Mouse (Mus musculus) intestine, postnatal 0 days (tissue): ENCODE data around the gene Rtp3. TPM values are rescaled to one million over a fixed set of nuclear protein-coding genes. Genes with fewer than 3 reads are reported as not detected.

ENCODE experiments used
- ATAC-seq: fragments of 200-750 bp; cut with Nextera tagmentation; 2 replicates; pipeline ENCODE4 v1.8.0; 2017; ENCODE audit warnings: mild to moderate bottlenecking, moderate TSS enrichment, moderate library complexity
- H3K27ac ChIP-seq: fragments of 300-500 bp; sonication (generic); 2 replicates; pipeline ENCODE4 v1.5.1; 2014; ENCODE audit warnings: mild to moderate bottlenecking, low read depth, low read length, moderate library complexity
- H3K27me3 ChIP-seq: fragments of 300-500 bp; sonication (generic); replicated peaks from 2 replicates; pipeline ENCODE4 v1.6.1; 2014; ENCODE audit warnings: low read length, mixed read lengths; ENCODE audit not compliant: control insufficient read depth, insufficient read depth
- H3K36me3 ChIP-seq: fragments of 300-500 bp; sonication (generic); 2 replicates; pipeline ENCODE4 v1.6.1; 2014; ENCODE audit warnings: mild to moderate bottlenecking, moderate library complexity; ENCODE audit not compliant: control insufficient read depth, insufficient read depth
- H3K4me1 ChIP-seq: fragments of 300-500 bp; sonication (generic); replicated peaks from 2 replicates; pipeline ENCODE4 v1.6.1; 2014; ENCODE audit warnings: antibody characterized with exemption, low read length, mixed read lengths; ENCODE audit not compliant: control insufficient read depth, insufficient read depth
- H3K4me2 ChIP-seq: fragments of 300-500 bp; sonication (generic); replicated peaks from 2 replicates; pipeline ENCODE4 v1.6.1; 2014; ENCODE audit warnings: low read depth, mild to moderate bottlenecking, moderate library complexity
- H3K4me3 ChIP-seq: fragments of 300-500 bp; sonication (generic); 2 replicates; pipeline ENCODE4 v1.5.1; 2014; ENCODE audit warnings: low read depth, low read length
- H3K9ac ChIP-seq: fragments of 300-500 bp; sonication (generic); 2 replicates; pipeline ENCODE4 v1.6.1; 2014; ENCODE audit warnings: mild to moderate bottlenecking, low read depth, low read length
- H3K9me3 ChIP-seq: fragments of 300-500 bp; sonication (generic); 2 replicates; pipeline ENCODE4 v1.6.1; 2016; ENCODE audit warnings: mixed run types; ENCODE audit not compliant: control insufficient read depth
- CTCF ChIP-seq: sonication (generic); IDR thresholded peaks from 2 replicates; pipeline ENCODE4 v1.5.1; 2016; ENCODE audit warnings: low read depth, mild to moderate bottlenecking, control low read depth, antibody characterized with exemption, moderate library complexity
- WGBS: fragments of 180-500 bp; shearing (Covaris S2); extraction: QIAGEN DNeasy Blood & Tissue Kit; methylation state at CpG from one replicate; pipeline ENCODE4 v1.1.7; 2014; 5-methylcytosine and 5-hydroxymethylcytosine counted together
- polyA plus RNA-seq: library from polyadenylated mRNA; unstranded; fragments of >200 nt; fragmentation: Nextera tagmentation; extraction: Ambion mirVana; gene quantifications from 2 replicates; pipeline ENCODE4 v1.2.1, GENCODE M21; 2015

Rtp3 gene
- polyA plus RNA-seq, 1 experiment from 2014 or later = 0.17 TPM

DNA sequence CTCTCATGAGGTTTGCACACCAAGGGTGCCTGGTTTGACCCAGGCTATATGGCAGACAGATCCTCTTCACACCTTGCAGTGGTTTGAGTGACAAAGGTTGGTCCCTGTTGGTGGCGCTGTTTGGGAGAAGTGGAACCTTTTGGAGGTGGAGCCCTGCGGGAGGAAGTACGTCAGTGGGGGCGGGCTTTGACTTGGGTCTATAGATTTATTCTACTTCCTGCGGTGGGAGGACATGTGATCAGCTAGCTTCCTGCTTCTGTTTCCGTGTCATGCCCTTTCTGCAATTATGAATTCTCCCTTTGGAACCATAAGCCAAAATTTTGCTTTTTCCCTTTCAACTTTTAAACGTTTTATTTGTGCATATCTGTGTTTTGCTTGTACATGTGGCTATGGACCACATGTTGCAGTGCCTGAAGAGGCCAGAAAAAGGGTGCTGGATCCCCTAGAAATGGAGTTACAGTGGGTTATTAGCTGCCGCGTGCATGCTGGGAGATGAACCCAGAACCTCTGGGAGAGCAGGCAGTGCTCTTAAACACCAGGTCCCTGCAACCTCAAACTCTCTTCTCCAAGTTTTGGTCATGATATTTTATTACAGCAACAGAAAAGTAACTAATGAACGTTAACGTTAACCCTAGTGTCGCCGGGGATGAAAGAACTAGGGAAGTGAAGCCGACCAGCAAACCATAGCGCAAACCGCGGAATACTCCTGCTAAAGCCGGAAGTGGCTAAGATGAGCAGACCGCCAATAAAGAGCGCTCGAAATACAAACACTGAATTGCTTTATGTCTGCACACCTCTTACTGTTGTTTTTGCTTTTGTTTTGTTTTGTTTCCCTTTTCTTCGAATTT is 25.1 kb downstream of the Rtp3 start:
- no peaks in the 10 kb centered on the region for H3K27me3 ChIP-seq
- H3K36me3 ChIP-seq = no peaks in the 10 kb centered on the region
- H3K9me3 ChIP-seq = no peaks in the 10 kb centered on the region
- TF ChIP-seq CTCF = no peak
- no peaks in the 10 kb centered on the region for H3K4me1 ChIP-seq
- no peak overlapping the region for H3K4me3 ChIP-seq
- H3K4me2 ChIP-seq = no peak overlapping the region
- WGBS = 87% methylated on average over 22 of the region's 22 CpGs
- H3K27ac ChIP-seq = no peak overlapping the region
- ATAC-seq = no peak
- no peak overlapping the region for H3K9ac ChIP-seq

DNA sequence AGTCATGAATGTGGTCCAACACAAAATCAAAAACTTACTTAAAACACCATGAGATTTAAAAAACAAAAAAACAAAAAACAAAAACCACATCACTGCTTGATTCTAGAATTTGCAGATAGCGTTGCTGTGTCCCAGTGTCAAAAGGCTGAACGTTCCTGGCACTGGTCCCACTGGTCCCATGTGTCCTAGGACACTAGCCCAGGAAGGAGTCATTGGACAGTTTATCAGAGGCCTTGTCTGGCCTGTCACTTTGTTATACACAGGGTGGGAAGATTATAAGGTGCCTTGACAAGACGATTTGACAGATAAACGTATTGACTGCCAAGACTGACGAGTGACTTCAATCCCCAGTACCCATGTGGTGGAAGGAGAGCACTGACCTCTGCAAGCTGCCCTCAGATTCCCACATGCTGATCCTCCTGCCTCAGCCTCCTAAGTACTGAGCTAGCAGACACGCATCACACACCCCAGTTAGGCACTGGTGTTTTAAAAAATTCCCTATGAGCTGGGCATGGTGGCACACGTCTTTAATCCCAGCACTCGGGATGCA is 26.7 kb downstream of the Rtp3 start:
- 86% methylated on average over 8 of the region's 8 CpGs for WGBS
- no peaks in the 10 kb centered on the region for H3K27me3 ChIP-seq
- H3K4me3 ChIP-seq = no peak overlapping the region
- ATAC-seq = no peak
- no peaks in the 10 kb centered on the region for H3K9me3 ChIP-seq
- no peak for TF ChIP-seq CTCF
- no peak overlapping the region for H3K27ac ChIP-seq
- H3K4me2 ChIP-seq = no peak overlapping the region
- no peaks in the 10 kb centered on the region for H3K36me3 ChIP-seq
- H3K9ac ChIP-seq = no peak overlapping the region
- no peaks in the 10 kb centered on the region for H3K4me1 ChIP-seq

DNA sequence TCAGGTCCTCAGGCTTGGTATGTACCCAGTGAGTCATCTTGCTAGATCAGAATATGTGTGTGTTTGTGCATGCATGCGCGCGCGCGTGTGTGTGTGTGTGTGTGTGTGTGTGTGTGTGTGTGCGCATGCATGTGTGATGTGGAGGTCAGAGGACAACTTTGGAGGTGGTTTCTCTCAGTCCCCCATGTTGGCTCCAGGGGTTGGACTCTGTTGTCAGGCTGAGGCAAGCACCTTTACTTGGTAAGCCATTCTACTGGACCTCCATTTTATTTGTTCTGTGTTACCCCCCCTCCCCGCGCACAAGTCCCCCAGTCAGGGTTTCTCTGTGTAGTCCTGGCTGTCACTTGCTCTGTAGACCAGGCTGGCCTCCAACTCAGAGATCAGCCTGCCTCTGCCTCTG is 29.0 kb downstream of the Rtp3 start:
- ATAC-seq = no peak
- WGBS = 98% methylated on average over 8 of the region's 8 CpGs
- H3K27ac ChIP-seq = no peak overlapping the region
- H3K9ac ChIP-seq = no peak overlapping the region
- TF ChIP-seq CTCF = no peak
- no peaks in the 10 kb centered on the region for H3K9me3 ChIP-seq
- H3K4me1 ChIP-seq = no peaks in the 10 kb centered on the region
- no peaks in the 10 kb centered on the region for H3K36me3 ChIP-seq
- no peak overlapping the region for H3K4me2 ChIP-seq
- no peaks in the 10 kb centered on the region for H3K27me3 ChIP-seq
- H3K4me3 ChIP-seq = no peak overlapping the region

- H3K27ac ChIP-seq = no peak overlapping the region
- no peak for TF ChIP-seq CTCF
- WGBS = 77% methylated on average over 13 of the region's 13 CpGs
- 0 out of 2 replicates have a peak, but pooled peaks cover 1% of the 10 kb centered on the region for H3K27me3 ChIP-seq
- no peak overlapping the region for H3K4me3 ChIP-seq
- H3K36me3 ChIP-seq = no peaks in the 10 kb centered on the region
- no peaks in the 10 kb centered on the region for H3K4me1 ChIP-seq
- H3K4me2 ChIP-seq = no peak overlapping the region
- no peaks in the 10 kb centered on the region for H3K9me3 ChIP-seq
- H3K9ac ChIP-seq = no peak overlapping the region
- no peak for ATAC-seq
Measured at GRCm38 (mm10) chr9:110960230-110961149, 29.9 kb downstream of the Rtp3 start.

DNA sequence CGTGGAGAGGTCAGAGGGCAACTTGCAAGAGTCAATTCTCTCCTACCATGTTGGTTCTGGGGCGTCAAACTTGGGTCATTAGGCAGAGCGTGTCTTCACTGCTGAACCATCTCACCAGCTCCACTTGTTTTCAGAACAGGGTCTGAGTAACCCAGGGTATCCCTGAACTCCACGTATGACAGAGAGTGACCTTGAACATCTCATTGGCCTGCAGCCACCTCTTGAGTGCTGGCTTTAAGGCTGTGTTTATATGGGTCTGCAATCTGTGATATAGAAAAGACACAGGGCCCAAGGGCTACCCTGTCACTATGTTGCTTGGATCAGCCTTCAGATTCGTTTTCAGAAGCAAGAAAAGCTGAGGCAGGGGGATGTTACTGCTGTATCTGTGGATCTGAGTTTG is 30.7 kb downstream of the Rtp3 start:
- no peak overlapping the region for H3K4me2 ChIP-seq
- 74% methylated on average over 5 of the region's 5 CpGs for whole genome bisulfite sequencing
- TF ChIP-seq CTCF = no peak
- 0 out of 2 replicates have a peak, but pooled peaks cover 6% of the 10 kb centered on the region for H3K27me3 ChIP-seq
- no peaks in the 10 kb centered on the region for H3K9me3 ChIP-seq
- H3K36me3 ChIP-seq = no peaks in the 10 kb centered on the region
- no peak overlapping the region for H3K9ac ChIP-seq
- no peaks in the 10 kb centered on the region for H3K4me1 ChIP-seq
- H3K27ac ChIP-seq = no peak overlapping the region
- no peak overlapping the region for H3K4me3 ChIP-seq
- ATAC-seq = no peak

DNA sequence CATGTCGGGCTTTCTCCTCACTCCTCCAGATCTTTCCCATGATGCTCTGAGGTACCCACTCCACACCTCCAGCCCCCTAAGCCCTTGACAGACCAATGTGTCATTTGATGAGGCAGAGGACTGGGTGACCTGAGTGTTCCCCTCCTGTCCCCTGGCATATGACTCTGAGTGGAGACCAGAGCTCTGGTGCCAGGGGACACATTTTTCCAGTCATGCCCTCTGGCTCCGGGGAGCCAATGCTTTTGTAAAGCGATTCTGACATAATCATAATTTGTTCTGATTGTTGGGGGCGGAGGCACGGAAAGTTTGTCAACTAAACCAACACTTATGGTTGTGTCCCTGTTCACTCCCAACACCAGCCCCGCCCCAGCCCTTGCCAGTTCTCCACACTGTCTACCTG is 34.4 kb downstream of the Rtp3 start:
- ATAC-seq = no peak
- H3K27me3 ChIP-seq = peaks cover 9% of the 10 kb centered on the region; the same call in 1 of the 2 replicates
- H3K36me3 ChIP-seq = no peaks in the 10 kb centered on the region
- no peak overlapping the region for H3K4me2 ChIP-seq
- WGBS = 90% methylated on average over 6 of the region's 6 CpGs
- H3K9me3 ChIP-seq = no peaks in the 10 kb centered on the region
- H3K9ac ChIP-seq = no peak overlapping the region
- H3K4me1 ChIP-seq = no peaks in the 10 kb centered on the region
- TF ChIP-seq CTCF = no peak
- no peak overlapping the region for H3K4me3 ChIP-seq
- H3K27ac ChIP-seq = no peak overlapping the region
